Mouse (Mus musculus) heart, embryonic 10.5 days (tissue): ENCODE data around the gene Arxes1. TPM values are rescaled to one million over a fixed set of nuclear protein-coding genes. Genes with fewer than 3 reads are reported as not detected.
"Not testable (repeated sequence)": the region's sequence is repeated elsewhere in the genome, so short reads cannot be mapped to it uniquely, and the experiment has no call there.

ENCODE experiments used
- DNase-seq: peaks from one replicate; pipeline ENCODE4 v3.0.0-alpha.2; 2017; ENCODE audit warnings: low spot score
- H3K27ac ChIP-seq: fragments of 300-500 bp; sonication (generic); 2 replicates; pipeline ENCODE4 v1.5.1; 2016; ENCODE audit warnings: mild to moderate bottlenecking
- H3K27me3 ChIP-seq: fragments of 300-500 bp; sonication (generic); 2 replicates; pipeline ENCODE4 v1.6.1; 2016; ENCODE audit warnings: mild to moderate bottlenecking; ENCODE audit not compliant: poor library complexity, insufficient read depth, severe bottlenecking
- H3K36me3 ChIP-seq: fragments of 300-500 bp; sonication (generic); 2 replicates; pipeline ENCODE4 v1.6.1; 2016; ENCODE audit warnings: mild to moderate bottlenecking, moderate library complexity
- H3K4me1 ChIP-seq: fragments of 300-500 bp; sonication (generic); 2 replicates; pipeline ENCODE4 v1.6.1; 2016; ENCODE audit warnings: mild to moderate bottlenecking
- H3K4me3 ChIP-seq: fragments of 300-500 bp; sonication (generic); 2 replicates; pipeline ENCODE4 v1.5.1; 2016; ENCODE audit warnings: mild to moderate bottlenecking, moderate library complexity
- H3K9me3 ChIP-seq: fragments of 300-500 bp; sonication (generic); 2 replicates; pipeline ENCODE4 v1.6.1; 2016; ENCODE audit warnings: mild to moderate bottlenecking, moderate library complexity
- WGBS: fragments of 180-500 bp; shearing (Covaris S2); methylation state at CpG from one replicate; pipeline ENCODE4 v1.1.7; 2016; 5-methylcytosine and 5-hydroxymethylcytosine counted together
- polyA plus RNA-seq: library from polyadenylated mRNA; unstranded; fragments of >200 nt; fragmentation: Nextera tagmentation; extraction: Ambion mirVana; gene quantifications from 2 replicates; pipeline ENCODE4 v1.2.1, GENCODE M21; 2016

The Arxes1 gene
- polyA plus RNA-seq, 1 experiment from 2014 or later = 46.8 TPM

DNA sequence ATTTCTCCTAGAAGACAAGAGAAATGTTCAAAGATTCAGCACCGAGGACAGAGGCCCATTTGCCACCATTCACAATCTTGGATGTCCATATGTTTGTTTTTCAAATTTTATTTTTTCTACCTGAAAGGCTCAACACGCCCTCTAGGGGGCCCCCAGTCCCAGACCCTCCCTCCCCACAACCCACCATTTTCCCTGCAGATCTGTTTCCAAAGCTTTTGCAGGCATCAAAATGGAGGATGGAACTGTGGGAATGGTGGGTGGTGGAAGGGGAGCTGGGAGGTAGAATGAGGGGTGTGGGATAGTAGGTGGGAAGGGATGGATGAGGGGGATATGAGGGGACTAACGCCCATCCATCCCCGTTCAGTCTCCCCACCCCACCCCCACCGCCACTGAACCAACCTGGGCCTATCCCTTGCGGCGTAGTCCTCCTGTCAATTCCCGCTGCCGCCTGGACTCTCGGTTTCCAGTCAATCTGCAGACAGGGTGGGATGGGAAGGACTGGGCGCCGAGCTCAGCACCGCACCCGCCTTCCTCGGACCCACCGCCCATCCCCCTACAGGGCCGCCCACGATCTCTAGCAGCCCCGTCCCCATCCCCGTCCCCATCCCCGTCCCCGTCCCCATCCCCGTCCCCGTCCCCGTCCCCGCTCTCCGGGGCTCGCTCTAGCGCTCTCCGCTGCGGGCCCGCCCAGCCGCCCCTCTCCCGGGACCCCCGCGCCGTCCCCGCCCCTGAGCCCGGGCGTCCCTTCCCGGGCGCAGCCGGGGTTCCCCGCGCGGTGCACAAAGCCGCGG, 34.2 kb downstream of the Arxes1 start:
- H3K27ac ChIP-seq, H3K9me3 ChIP-seq: not testable (repeated sequence)
- 7% methylated on average over 14 of the region's 48 CpGs for WGBS

DNA sequence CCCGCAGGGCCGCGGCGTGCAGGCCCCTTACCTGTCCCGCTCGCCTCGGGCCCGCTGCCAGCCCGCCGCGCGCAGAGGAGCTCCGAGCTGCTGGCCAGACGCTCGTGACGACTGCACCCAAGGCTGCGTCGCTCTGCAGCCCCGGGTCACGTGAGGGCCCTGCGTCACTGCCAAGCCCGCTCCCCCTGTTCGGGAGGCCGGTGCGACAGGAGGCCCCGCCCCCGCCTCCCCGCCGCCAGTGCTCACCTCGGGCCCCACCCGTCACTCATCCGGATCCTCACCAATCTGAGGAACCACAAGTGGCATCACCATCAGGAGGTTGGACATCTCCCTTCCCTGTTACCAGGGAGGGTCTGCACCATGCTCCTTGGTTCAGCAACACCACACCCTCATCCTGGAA, 34.9 kb downstream of the Arxes1 start, which contains the start of gene Bex2:
Gene Bex2, minus strand, starts transcription at position 217 of the 400 bp plus-strand sequence.
- not testable (repeated sequence) for H3K4me1 ChIP-seq, H3K27ac ChIP-seq, DNase-seq, H3K27me3 ChIP-seq, H3K9me3 ChIP-seq, H3K36me3 ChIP-seq
- no CpG with 5 or more reads among the region's 32 CpGs for WGBS
- peak within 1 kb of the TSS; percentile 52 for H3K4me3 ChIP-seq

More for the DNA sequence above, 34.2 kb downstream of the Arxes1 start:
- not testable (repeated sequence) for H3K36me3 ChIP-seq, H3K4me1 ChIP-seq, H3K27me3 ChIP-seq, DNase-seq
- peak overlapping the region; percentile 52 for H3K4me3 ChIP-seq

Other genes with a start within 250 kb of the Arxes1 start
- gene Bhlhb9, start 235.8 kb upstream of the Arxes1 start, polyA plus RNA-seq = 61.1 and 67.1 TPM in 2 replicates
- 19.9 and 20.0 TPM in 2 replicates for gene Gprasp2, start 194.3 kb upstream of the Arxes1 start, polyA plus RNA-seq
- 92.5 and 109 TPM in 2 replicates for gene Arxes2, start 39.5 kb upstream of the Arxes1 start, polyA plus RNA-seq
- 83.6 and 197 TPM in 2 replicates for gene Bex2, start 34.9 kb downstream of the Arxes1 start, polyA plus RNA-seq
- 0.39 and 0.43 TPM in 2 replicates for gene Nxf3, start 51.9 kb downstream of the Arxes1 start, polyA plus RNA-seq
- gene Bex4, start 105.6 kb downstream of the Arxes1 start, polyA plus RNA-seq = 183 and 228 TPM in 2 replicates
- 256 and 309 TPM in 2 replicates for gene Tceal8, start 139.0 kb downstream of the Arxes1 start, polyA plus RNA-seq
- 9.6 and 11.1 TPM in 2 replicates for gene Tceal5, start 170.5 kb downstream of the Arxes1 start, polyA plus RNA-seq
- gene Tceal7, start 181.4 kb downstream of the Arxes1 start, polyA plus RNA-seq = 2.5 and 3.5 TPM in 2 replicates
- gene Bex1, start 182.1 kb downstream of the Arxes1 start, polyA plus RNA-seq = 197 and 260 TPM in 2 replicates
- 514 and 610 TPM in 2 replicates for gene Tceal9, start 211.7 kb downstream of the Arxes1 start, polyA plus RNA-seq
- gene Bex3, start 236.9 kb downstream of the Arxes1 start, polyA plus RNA-seq = 809 and 1,033 TPM in 2 replicates